Mouse (Mus musculus): Measurements from ENCODE around the gene Dnaja2.

GRCm38 (mm10) chr8:85555181-85556145 is at the start of gene Dnaja2:
- TF ChIP-seq EP300 (IDR thresholded peaks at IDR 0.05; ENCODE audit: insufficient read depth, low read depth, low read length): no peak
- TF ChIP-seq CTCF (IDR thresholded peaks at IDR 0.05; ENCODE audit: low read depth, low read length): no peak
